Mouse (Mus musculus): ENCODE data around the gene Praf2. TPM values are rescaled to one million over a fixed set of nuclear protein-coding genes. Genes with fewer than 3 reads are reported as not detected.

Gene Praf2
- polyA plus RNA-seq, 1 experiment: 0.30 TPM

DNA sequence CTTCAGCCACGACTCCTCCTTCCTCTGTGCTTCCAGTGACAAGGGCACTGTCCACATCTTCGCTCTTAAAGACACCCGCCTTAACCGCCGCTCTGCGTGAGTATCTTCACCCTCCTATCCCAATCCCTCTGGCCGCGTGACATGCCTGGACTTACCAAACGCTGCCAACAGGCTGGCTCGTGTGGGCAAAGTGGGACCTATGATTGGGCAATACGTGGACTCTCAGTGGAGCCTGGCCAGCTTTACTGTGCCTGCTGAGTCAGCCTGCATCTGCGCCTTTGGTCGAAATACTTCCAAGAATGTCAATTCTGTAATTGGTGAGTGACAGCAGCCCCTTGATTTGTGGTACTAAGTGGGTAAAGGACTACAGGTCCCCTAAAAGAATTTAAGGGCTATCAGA is 1.1 kb upstream of the Praf2 start:
- H3K4me1 ChIP-seq (ENCODE audit: control insufficient read depth): peaks cover 37% of the 10 kb centered on the region
- H3K4me3 ChIP-seq (replicated peaks): no peak overlapping the region
- no peak for TF ChIP-seq GATA1 (IDR thresholded peaks at IDR 0.05; ENCODE audit: low read length)
- TF ChIP-seq TAL1 (IDR thresholded peaks at IDR 0.05; ENCODE audit: low read length): no peak

DNA sequence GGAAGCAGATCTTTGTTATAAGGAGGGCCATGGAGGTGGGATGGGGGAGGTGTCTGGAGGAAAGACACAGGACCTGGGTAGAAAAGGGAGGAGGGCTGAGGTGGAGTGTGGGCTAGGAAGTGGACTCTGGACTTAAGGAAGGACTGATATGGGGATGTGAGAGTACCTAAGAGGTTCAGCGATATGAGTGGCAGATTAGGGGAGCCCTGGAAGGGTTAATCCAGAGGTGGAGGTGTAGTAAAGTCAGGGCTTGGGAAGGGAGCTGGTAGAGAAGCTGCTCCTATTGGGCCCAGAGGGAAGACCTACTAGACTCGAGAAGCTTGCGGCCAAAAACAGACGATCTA is 655 bp downstream of the Praf2 start:
- no peaks in the 10 kb centered on the region; the same call in 1 of the 2 replicates for H3K27me3 ChIP-seq (ENCODE audit: control insufficient read depth)
- peaks cover 32% of the 10 kb centered on the region for H3K4me1 ChIP-seq (ENCODE audit: control insufficient read depth)
- H3K9me3 ChIP-seq (ENCODE audit: control insufficient read depth, low read length): peaks cover 8% of the 10 kb centered on the region
- no peak for TF ChIP-seq TAL1 (IDR thresholded peaks at IDR 0.05; ENCODE audit: low read length)
- TF ChIP-seq GATA1 (IDR thresholded peaks at IDR 0.05; ENCODE audit: low read length): no peak
- H3K4me3 ChIP-seq (replicated peaks): peak overlapping the region; percentile 61
- H3K36me3 ChIP-seq (ENCODE audit: control insufficient read depth): peaks cover 41% of the 10 kb centered on the region

More for the DNA sequence above, 1.1 kb upstream of the Praf2 start:
- H3K27me3 ChIP-seq (ENCODE audit: control insufficient read depth): no peaks in the 10 kb centered on the region; the same call in 1 of the 2 replicates
- H3K9me3 ChIP-seq (ENCODE audit: control insufficient read depth, low read length): peaks cover 9% of the 10 kb centered on the region
- peaks cover 46% of the 10 kb centered on the region for H3K36me3 ChIP-seq (ENCODE audit: control insufficient read depth)

DNA sequence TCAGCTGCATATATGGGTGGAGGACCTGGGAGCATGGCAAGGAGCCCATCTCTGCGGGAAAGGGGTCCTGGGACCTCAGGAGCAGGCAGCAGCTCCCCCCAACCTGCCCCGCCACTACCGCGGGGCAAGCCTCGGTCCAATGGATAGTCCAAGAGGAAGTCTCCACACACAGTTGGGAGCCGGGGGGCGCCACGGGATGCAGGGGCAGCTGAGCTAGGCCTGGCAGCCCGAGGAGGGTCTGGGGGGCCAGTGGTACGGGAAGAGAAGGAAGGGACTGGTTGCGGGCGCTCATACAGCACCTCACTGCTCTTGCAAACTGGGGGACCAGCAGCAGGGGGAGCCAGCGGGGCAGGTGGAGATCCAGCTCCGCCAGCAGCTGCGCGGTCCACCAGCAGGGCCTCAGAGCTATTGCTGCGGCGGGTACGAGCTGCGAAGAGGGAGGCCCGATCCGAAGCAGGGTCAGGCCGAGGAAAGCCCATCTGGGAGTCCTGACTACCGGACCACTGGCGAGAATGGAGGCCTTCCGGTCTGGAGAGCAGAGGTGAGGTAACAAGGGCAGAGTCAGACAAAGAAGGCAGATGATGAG is 5.4 kb downstream of the Praf2 start:
- Histone ChIP-seq H3K36me3 (ENCODE audit: control insufficient read depth) (no peaks in the 10 kb centered on the region), H3K4me3 (replicated peaks) (peak overlapping the region; percentile 45), H3K4me1 (ENCODE audit: control insufficient read depth) (peaks cover 16% of the 10 kb centered on the region), H3K27me3 (ENCODE audit: control insufficient read depth) (no peaks in the 10 kb centered on the region; the same call in 1 of the 2 replicates), H3K9me3 (ENCODE audit: control insufficient read depth, low read length) (no peaks in the 10 kb centered on the region; the same call in 1 of the 2 replicates)
- no peak for TF ChIP-seq TAL1 (IDR thresholded peaks at IDR 0.05; ENCODE audit: low read length)
- TF ChIP-seq GATA1 (IDR thresholded peaks at IDR 0.05; ENCODE audit: low read length): no peak

DNA sequence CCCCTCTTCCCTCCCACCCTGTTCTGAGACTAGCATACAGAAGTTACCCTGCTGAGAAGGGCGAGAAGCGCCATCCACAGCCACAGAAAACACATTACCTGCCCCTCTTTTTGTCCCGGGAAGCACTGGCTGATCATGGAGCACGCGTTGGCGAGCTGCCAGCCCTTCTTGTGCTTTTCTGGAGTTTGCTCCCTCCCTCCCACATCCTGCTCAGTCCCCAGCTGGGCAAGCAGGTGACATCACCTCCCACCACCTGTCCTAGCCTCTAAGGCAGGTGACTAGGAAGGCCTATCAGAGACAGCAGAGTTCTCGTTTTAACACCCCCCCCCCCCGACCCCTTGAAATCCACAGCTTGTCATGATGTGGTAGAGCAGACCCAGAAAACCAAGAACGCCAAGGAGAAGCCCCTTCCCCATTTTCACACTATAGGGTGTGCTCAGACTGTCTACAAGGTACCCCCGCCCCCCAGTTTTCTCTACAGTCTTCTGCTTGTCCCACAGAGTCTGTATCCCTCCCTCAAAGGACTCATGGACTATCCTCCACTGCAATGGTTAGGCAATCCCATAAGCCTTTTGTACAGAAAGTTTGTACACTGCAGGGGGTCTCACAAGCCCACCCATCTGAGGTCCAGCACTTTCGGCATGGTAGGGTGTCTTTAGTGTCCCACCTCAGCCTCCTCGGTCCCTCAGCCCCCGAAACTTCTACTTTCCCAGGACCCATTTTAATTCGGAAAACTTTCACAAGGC is 11.3 kb downstream of the Praf2 start:
- Histone ChIP-seq H3K4me3 (replicated peaks) (no peak overlapping the region), H3K9me3 (ENCODE audit: control insufficient read depth, low read length) (no peaks in the 10 kb centered on the region), H3K4me1 (ENCODE audit: control insufficient read depth) (peaks cover 16% of the 10 kb centered on the region), H3K36me3 (ENCODE audit: control insufficient read depth) (no peaks in the 10 kb centered on the region), H3K27me3 (ENCODE audit: control insufficient read depth) (no peaks in the 10 kb centered on the region)
- TF ChIP-seq GATA1 (IDR thresholded peaks at IDR 0.05; ENCODE audit: low read length) (no peak), TAL1 (IDR thresholded peaks at IDR 0.05; ENCODE audit: low read length) (no peak)

DNA sequence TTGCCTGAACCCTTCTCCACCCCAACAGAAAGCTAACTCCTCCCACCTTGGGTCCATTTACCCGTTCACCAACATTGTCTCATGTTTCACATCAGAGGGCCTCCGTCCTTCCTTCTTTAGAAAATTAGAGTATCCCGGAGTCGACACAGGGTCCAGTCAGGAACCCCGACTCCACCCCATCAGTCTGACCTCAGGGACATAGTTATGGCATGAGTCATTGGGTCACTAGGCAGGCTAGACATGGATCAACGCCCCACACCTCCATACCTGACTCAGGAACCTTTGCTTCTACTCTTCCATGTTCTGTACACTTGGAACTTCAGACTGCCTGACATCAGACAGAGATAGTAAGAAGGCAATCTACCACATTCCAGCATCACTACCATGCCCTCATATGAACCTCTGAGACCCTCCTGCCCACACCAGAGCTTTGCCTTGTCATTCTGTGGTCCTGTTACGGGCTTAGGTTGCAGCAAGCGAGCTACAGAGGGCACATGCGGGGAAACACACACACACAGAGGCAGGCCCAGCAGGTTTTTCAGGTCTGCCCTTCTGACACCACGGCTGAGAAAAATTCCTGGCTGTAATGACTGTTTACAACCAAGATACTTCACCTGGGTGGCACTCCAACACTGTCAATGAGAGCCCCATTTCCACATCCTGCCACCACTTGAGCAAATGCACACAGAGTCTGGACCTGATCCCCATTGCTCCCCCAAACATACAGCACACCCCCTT is 12.0 kb downstream of the Praf2 start:
- no peaks in the 10 kb centered on the region for H3K36me3 ChIP-seq (ENCODE audit: control insufficient read depth)
- no peak overlapping the region for H3K4me3 ChIP-seq (replicated peaks)
- TF ChIP-seq GATA1 (IDR thresholded peaks at IDR 0.05; ENCODE audit: low read length): no peak
- no peak for TF ChIP-seq TAL1 (IDR thresholded peaks at IDR 0.05; ENCODE audit: low read length)
- peaks cover 16% of the 10 kb centered on the region for H3K4me1 ChIP-seq (ENCODE audit: control insufficient read depth)
- H3K27me3 ChIP-seq (ENCODE audit: control insufficient read depth): no peaks in the 10 kb centered on the region
- no peaks in the 10 kb centered on the region for H3K9me3 ChIP-seq (ENCODE audit: control insufficient read depth, low read length)

DNA sequence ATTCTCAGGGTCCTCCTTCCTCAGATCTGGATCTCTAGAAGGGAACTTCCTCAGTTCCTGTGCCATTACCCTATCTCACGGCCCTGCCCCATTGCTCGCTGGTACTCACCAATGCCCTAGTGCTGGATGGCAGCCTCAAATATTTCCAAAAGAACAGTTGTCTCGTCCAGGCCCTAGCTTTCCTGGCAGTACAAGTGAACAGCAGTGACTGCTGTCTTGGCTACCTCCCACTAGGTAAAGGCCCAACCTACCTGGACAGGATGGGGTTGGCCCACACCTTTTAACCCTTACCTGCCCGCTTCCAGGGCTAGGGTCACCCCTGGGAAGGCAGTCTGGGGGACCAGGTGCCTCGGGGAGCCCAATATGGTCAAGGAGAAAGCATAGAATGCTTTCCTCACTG is 12.9 kb downstream of the Praf2 start:
- no peak for TF ChIP-seq GATA1 (IDR thresholded peaks at IDR 0.05; ENCODE audit: low read length)
- TF ChIP-seq TAL1 (IDR thresholded peaks at IDR 0.05; ENCODE audit: low read length): no peak
- no peak overlapping the region for H3K4me3 ChIP-seq (replicated peaks)
- H3K9me3 ChIP-seq (ENCODE audit: control insufficient read depth, low read length): no peaks in the 10 kb centered on the region
- H3K27me3 ChIP-seq (ENCODE audit: control insufficient read depth): no peaks in the 10 kb centered on the region
- no peaks in the 10 kb centered on the region for H3K36me3 ChIP-seq (ENCODE audit: control insufficient read depth)
- H3K4me1 ChIP-seq (ENCODE audit: control insufficient read depth): peaks cover 16% of the 10 kb centered on the region

DNA sequence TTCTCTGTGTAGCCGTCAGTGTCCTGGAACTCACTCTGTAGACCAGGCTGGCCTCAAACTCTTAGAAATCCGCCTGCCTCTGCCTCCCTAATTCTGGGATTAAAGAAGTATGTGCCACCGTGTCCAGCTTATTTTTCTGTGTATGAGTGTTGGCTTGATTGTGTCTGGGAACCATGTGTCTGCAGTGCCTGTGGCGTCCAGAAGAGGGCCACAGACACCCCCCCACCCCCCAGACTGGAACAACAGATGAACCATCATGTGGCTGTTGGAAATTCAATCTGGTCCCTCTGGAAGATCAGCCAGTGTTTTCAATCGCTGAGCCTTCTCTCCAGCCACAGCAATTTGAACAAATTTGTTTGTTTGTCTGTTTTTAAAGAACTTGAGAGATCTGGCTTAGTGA is 15.2 kb downstream of the Praf2 start:
- no peaks in the 10 kb centered on the region for H3K9me3 ChIP-seq (ENCODE audit: control insufficient read depth, low read length)
- H3K4me1 ChIP-seq (ENCODE audit: control insufficient read depth): peaks cover 15% of the 10 kb centered on the region
- no peaks in the 10 kb centered on the region for H3K36me3 ChIP-seq (ENCODE audit: control insufficient read depth)
- TF ChIP-seq GATA1 (IDR thresholded peaks at IDR 0.05; ENCODE audit: low read length) (no peak), TAL1 (IDR thresholded peaks at IDR 0.05; ENCODE audit: low read length) (no peak)
- H3K4me3 ChIP-seq (replicated peaks): no peak overlapping the region
- H3K27me3 ChIP-seq (ENCODE audit: control insufficient read depth): no peaks in the 10 kb centered on the region

DNA sequence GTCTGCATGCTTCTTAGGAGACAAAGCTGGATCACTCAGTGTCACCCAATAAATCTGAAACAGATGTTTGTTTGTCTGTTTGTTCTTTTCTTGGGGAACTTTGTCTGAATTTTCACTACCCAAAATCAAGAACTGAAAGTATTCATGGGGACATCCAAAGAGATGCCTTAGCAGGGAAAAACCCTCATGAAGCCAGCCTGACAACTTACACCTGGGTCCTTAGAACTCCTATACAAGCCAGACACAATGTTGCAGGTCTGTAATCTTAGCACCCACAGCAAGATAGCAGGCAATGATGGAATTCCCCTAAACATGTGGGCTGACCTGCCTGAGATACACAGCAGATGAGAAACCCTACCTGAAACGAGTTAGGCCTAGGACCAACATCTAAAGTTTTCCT is 16.7 kb downstream of the Praf2 start:
- Histone ChIP-seq H3K4me3 (replicated peaks) (no peak overlapping the region), H3K36me3 (ENCODE audit: control insufficient read depth) (no peaks in the 10 kb centered on the region), H3K4me1 (ENCODE audit: control insufficient read depth) (peaks cover 14% of the 10 kb centered on the region), H3K9me3 (ENCODE audit: control insufficient read depth, low read length) (no peaks in the 10 kb centered on the region), H3K27me3 (ENCODE audit: control insufficient read depth) (no peaks in the 10 kb centered on the region)
- TF ChIP-seq TAL1 (IDR thresholded peaks at IDR 0.05; ENCODE audit: low read length) (no peak), GATA1 (IDR thresholded peaks at IDR 0.05; ENCODE audit: low read length) (no peak)

DNA sequence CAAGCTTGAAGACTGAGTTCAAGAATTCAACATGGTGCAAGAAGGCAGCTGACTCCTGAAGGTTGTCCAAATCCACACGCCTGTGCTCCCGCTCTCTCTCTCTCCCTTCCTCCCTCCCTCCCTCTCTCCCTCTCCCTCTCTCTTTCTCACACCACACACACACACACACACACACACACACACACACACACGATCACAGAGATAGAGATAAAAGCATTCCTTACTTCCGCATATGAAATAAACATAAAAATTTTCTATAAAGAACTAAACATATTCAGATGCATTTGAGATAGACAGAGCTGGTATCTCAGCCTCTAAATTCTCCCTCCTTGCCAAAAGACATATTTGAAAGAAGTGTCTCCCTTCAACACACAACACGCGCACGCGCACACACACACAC is 17.2 kb downstream of the Praf2 start:
- H3K4me1 ChIP-seq (ENCODE audit: control insufficient read depth): peaks cover 12% of the 10 kb centered on the region
- no peak for TF ChIP-seq GATA1 (IDR thresholded peaks at IDR 0.05; ENCODE audit: low read length)
- TF ChIP-seq TAL1 (IDR thresholded peaks at IDR 0.05; ENCODE audit: low read length): no peak
- no peak overlapping the region for H3K4me3 ChIP-seq (replicated peaks)
- H3K36me3 ChIP-seq (ENCODE audit: control insufficient read depth): no peaks in the 10 kb centered on the region
- no peaks in the 10 kb centered on the region for H3K9me3 ChIP-seq (ENCODE audit: control insufficient read depth, low read length)
- no peaks in the 10 kb centered on the region; the same call in 1 of the 2 replicates for H3K27me3 ChIP-seq (ENCODE audit: control insufficient read depth)
